Mouse (Mus musculus): ENCODE measurements around the gene Daam1. TPM values are rescaled to one million over a fixed set of nuclear protein-coding genes. Genes with fewer than 3 reads are reported as not detected.

The Daam1 gene
- total RNA-seq, 4 experiments from 2014 or later: 62.2 to 67.0 (median 64.0) TPM

- no peak for DNase-seq (ENCODE audit: low spot score in 2 of 2)
These were observed 138.6 kb downstream of the Daam1 start for GRCm38 (mm10) chr12:71969439-71969838.

- no peak for DNase-seq (ENCODE audit: low spot score in 2 of 2)
These were observed 139.2 kb downstream of the Daam1 start for GRCm38 (mm10) chr12:71969941-71970629.

- DNase-seq (ENCODE audit: low spot score in 2 of 2): no peak
These were observed 140.1 kb downstream of the Daam1 start for GRCm38 (mm10) chr12:71970791-71971654.

GRCm38 (mm10) chr12:71972126-71972525, 141.2 kb downstream of the Daam1 start:
- DNase-seq (ENCODE audit: low spot score in 2 of 2): no peak

GRCm38 (mm10) chr12:71972619-71973266, 141.9 kb downstream of the Daam1 start:
- DNase-seq (ENCODE audit: low spot score in 2 of 2): no peak

- no peak for DNase-seq (ENCODE audit: low spot score in 2 of 2)
These were observed 142.7 kb downstream of the Daam1 start for GRCm38 (mm10) chr12:71973577-71973976.

GRCm38 (mm10) chr12:71975626-71976025, 144.7 kb downstream of the Daam1 start:
- no peak for DNase-seq (ENCODE audit: low spot score in 2 of 2)

GRCm38 (mm10) chr12:71976361-71976960, 145.6 kb downstream of the Daam1 start:
- DNase-seq (ENCODE audit: low spot score in 2 of 2): no peak

GRCm38 (mm10) chr12:71977364-71977763, 146.5 kb downstream of the Daam1 start:
- DNase-seq (ENCODE audit: low spot score in 2 of 2): no peak

GRCm38 (mm10) chr12:71978513-71979352, 147.9 kb downstream of the Daam1 start:
- DNase-seq (ENCODE audit: low spot score in 2 of 2): no peak

- no peak for DNase-seq (ENCODE audit: low spot score in 2 of 2)
These were observed 149.3 kb downstream of the Daam1 start for GRCm38 (mm10) chr12:71980166-71980565.

GRCm38 (mm10) chr12:71980746-71981145, 149.9 kb downstream of the Daam1 start:
- no peak for DNase-seq (ENCODE audit: low spot score in 2 of 2)

- peak; percentile 44 to 46 for DNase-seq (ENCODE audit: low spot score in 2 of 2)
These were observed 150.4 kb downstream of the Daam1 start for GRCm38 (mm10) chr12:71981250-71981649.

- no peak for DNase-seq (ENCODE audit: low spot score in 2 of 2)
These were observed 150.9 kb downstream of the Daam1 start for GRCm38 (mm10) chr12:71981791-71982190.

GRCm38 (mm10) chr12:71983102-71983715, 152.3 kb downstream of the Daam1 start:
- DNase-seq (ENCODE audit: low spot score in 2 of 2): no peak

GRCm38 (mm10) chr12:71987161-71987560, 156.3 kb downstream of the Daam1 start:
- no peak for DNase-seq (ENCODE audit: low spot score in 2 of 2)

- no peak for DNase-seq (ENCODE audit: low spot score in 2 of 2)
These were observed 157.0 kb downstream of the Daam1 start for GRCm38 (mm10) chr12:71987885-71988284.

GRCm38 (mm10) chr12:71989596-71989995, 158.7 kb downstream of the Daam1 start:
- DNase-seq (ENCODE audit: low spot score in 2 of 2): no peak

GRCm38 (mm10) chr12:71992599-71993210, 161.8 kb downstream of the Daam1 start:
- DNase-seq (ENCODE audit: low spot score in 2 of 2): no peak

GRCm38 (mm10) chr12:71995831-71996230, 165.0 kb downstream of the Daam1 start:
- peak in 1 of 2 experiments; percentile 52 for DNase-seq (ENCODE audit: low spot score in 2 of 2)
